Mouse (Mus musculus): ENCODE measurements around the gene Rassf5.

The Rassf5 gene

GRCm38 (mm10) chr1:131245089-131245856 lies at the start of gene Rassf5:
TSS of gene Rassf5 (minus strand) at chr1:131245258.
- peak; percentile 75 for DNase-seq (ENCODE audit: low read depth)

GRCm38 (mm10) chr1:131293922-131294250 lies 48.8 kb upstream of the Rassf5 start:
- DNase-seq (ENCODE audit: low read depth), result no peak

DNA sequence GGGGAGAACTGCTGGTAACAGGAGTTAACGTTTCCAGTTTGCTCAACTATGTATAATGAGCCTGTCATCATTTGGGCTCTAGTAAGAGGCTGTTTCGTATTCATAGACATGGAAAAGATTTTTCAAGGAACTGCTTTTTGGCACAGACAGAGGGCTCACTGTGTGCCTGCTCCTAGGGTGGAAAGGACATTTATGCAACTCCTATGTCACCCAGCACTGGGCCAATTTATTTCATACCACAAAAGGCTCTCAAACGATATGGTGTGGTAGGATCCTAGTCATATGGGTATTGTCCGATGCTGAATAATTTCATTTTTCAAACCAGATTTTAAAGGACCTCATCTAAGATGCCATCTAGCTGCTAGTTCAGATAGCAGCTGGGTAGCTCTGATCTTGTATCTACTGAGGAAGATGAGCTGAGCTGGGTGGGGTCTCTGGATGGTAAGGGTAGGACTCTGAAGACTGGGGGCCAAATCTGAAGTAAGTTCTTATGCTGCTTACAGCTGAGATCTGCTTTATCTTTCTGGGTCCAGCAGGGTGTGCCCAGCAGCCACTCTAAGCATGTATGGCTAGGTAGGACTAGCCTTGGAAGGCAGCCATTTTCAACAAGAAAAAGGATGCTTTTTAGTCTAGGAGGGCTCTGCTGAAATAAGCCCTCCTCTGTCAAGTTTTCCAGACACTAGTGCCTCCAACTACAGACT lies 48.3 kb upstream of the Rassf5 start:
- no peak for DNase-seq (ENCODE audit: low read depth)

DNA sequence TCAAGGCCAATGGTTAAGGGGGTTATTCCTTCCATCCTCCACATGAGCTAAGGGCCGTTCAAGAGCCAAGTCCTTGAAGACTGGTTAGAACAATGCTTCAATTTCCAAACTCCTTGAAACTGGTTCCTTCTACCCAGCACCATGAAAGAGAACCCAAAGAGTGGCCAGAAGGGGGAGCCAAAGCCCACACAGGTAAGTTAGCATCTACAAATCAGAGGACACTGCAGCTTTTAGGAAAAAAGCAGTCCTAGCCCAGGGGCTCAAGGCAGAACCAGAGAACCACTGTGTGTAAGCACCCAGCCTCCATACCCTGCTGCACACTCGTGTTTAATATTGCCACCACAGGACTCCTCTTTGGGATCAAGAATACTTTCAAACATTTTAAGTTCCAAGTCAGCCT lies 45.6 kb upstream of the Rassf5 start:
- DNase-seq (ENCODE audit: low read depth), result peak; percentile 85

- no peak for DNase-seq (ENCODE audit: low read depth)
Observed at GRCm38 (mm10) chr1:131288938-131289337, 43.9 kb upstream of the Rassf5 start.

DNA sequence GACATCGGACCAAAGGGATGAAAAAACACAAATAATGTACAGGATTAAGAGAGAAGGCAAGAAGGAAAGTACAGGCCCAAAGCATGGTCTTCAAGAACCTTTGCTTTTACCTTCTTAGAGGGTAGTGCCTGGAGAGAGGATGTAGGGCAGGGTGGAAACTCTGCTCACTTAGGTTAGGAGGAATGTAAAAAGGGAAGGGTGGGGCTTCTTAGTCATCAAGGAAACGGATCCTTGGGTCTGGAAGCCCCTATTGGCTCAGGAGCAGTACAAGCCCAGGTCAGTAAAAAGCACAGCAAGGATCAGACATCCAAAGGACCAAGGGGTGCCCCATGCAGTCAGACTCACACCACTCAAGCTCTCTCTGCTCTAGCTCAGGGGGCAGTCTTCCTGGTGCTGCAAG lies 42.2 kb upstream of the Rassf5 start:
- no peak for DNase-seq (ENCODE audit: low read depth)

- DNase-seq (ENCODE audit: low read depth), result no peak
Observed at GRCm38 (mm10) chr1:131286803-131287202, 41.7 kb upstream of the Rassf5 start.

GRCm38 (mm10) chr1:131284616-131285015 lies 39.6 kb upstream of the Rassf5 start:
- no peak for DNase-seq (ENCODE audit: low read depth)

DNA sequence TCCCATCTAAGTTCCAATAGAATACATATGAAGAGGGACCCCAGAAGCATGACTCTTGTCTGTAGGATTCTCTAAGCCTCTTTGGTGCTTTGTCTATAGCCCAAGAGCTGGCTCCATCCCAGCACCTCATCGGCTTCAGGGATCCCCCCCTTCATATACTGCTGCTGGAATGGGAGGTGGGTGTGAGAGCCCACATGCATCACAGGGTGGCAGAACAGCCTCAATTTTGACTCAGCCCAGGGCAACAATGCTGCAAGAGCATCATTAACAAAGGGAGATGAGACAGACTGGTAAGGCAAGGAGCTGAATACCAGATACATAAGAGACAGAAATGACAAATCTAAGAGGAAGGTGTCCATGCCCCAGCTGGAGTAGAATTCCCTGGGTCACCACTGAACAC lies 39.1 kb upstream of the Rassf5 start:
- DNase-seq (ENCODE audit: low read depth), result no peak

- no peak for DNase-seq (ENCODE audit: low read depth)
Observed at GRCm38 (mm10) chr1:131281731-131282130, 36.7 kb upstream of the Rassf5 start.

GRCm38 (mm10) chr1:131280280-131280679 lies 35.2 kb upstream of the Rassf5 start:
- DNase-seq (ENCODE audit: low read depth), result peak; percentile 84

DNA sequence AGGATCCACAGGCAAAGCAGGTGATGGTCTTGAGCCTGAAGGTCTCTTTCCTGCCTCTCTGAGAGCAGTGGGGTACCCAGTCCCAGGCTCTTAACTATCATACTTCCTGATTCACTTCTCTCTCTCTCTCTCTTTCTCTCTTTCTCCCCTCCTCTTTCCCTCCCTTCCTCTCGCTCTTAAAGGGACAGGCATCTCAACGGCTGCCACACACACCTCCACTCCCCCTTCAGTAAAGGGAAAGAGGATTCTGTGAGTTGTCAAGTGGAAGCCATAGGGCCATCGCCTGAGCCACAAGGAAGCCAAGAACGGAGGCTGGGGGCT lies 34.4 kb upstream of the Rassf5 start, which contains the start of gene Ikbke:
TSS of gene Ikbke (minus strand) at position 151 of the 321 bp plus-strand sequence.
- DNase-seq (ENCODE audit: low read depth), result peak; percentile 75

GRCm38 (mm10) chr1:131278606-131279455 lies 33.8 kb upstream of the Rassf5 start:
- peak; percentile 64 for DNase-seq (ENCODE audit: low read depth)

DNA sequence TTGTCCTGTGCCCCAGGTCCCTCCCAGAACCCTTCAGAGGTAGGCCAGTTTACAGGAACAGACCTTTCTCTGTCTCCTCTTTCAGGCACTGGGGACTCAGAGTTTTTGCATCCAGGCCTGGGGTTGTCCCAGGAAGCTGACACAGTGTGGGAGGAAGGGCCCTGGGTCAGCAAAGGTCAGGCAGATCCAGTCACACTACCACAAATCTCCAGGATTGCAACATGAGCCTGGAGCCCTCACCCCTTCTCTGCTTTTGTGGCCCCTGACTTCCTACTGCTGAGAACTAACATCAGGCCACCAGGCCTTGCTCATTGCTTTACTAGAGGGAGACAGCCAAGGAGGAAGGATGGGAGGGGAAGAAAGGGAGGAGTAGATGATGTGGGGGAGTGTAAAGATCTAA lies 31.8 kb upstream of the Rassf5 start:
- DNase-seq (ENCODE audit: low read depth), result no peak

DNA sequence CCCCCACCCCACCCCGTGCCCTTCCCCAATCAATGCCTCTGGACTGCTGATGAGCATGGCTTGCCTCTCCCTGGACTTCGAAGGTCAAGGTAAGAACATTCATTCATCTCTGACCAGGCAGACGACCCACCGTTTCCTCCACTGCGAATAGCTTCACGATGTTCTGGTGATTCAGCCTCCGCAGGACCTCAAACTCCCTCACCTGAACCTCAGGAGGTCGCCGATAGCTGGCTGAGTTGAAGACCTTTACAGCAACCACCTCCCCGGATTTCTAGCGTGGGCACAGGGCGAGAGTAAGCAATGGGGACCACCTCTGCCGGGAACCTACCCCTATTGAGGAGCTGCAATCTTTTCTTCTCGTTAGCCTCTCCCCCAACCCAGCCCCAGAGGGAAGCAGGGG lies 30.5 kb upstream of the Rassf5 start:
- no peak for DNase-seq (ENCODE audit: low read depth)

- DNase-seq (ENCODE audit: low read depth), result no peak
Observed at GRCm38 (mm10) chr1:131274725-131275539, 29.9 kb upstream of the Rassf5 start.

- DNase-seq (ENCODE audit: low read depth), result peak; percentile 88
Observed at GRCm38 (mm10) chr1:131269797-131270578, 24.9 kb upstream of the Rassf5 start.

- no peak for DNase-seq (ENCODE audit: low read depth)
Observed at GRCm38 (mm10) chr1:131268776-131269175, 23.7 kb upstream of the Rassf5 start.

DNA sequence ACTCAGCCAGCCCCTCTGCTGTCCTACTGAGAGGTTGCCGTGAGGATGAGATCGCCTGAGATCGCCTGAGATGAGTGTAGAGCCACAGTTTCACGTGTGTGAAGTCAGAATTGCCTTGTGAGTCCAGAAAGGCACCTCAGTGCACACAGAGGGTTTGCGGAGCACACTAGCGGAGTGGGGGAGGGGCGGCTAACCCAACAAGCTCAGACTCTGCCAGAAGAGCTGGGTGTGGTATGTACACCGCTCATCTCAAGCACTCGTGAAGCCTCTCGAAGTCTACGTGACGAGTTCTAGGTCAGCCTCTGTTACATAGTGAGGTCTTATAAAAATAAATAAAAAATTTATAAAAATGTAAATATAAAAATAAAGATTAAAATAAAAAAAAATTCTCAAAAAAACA lies 18.8 kb upstream of the Rassf5 start:
- no peak for DNase-seq (ENCODE audit: low read depth)

DNA sequence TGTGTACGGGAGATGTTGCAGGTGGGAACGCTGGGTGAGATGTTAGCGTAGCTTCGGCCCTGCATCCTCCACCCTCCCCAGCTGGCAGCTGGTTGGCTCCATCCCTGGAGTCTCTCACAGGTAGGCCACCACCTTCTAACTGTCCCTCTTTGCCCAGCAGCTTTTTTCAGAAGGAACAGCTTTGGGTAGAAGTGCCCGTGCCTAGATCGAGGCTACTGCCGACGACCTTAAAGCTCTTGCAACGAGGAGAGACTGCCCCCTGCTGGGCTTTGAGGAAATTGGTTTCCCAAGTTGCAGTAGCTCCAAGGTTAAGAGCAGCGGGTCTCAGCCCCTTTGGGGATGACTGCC lies 15.2 kb upstream of the Rassf5 start:
- peak; percentile 82 for DNase-seq (ENCODE audit: low read depth)

GRCm38 (mm10) chr1:131259632-131260308 lies 14.7 kb upstream of the Rassf5 start:
- DNase-seq (ENCODE audit: low read depth), result no peak
